ENCODE assay signal across 16 mouse cellular contexts in genomic region chr17:27298351-27298750, GRCm38 (mm10).
DNase-seq lines count a peak whose midpoint lies in the region.
"Had no signal": no experiment of that assay in that cellular context is flagged by ENCODE, and none has a peak within 500 bp of the region (broad histone marks: within the 10 kb centered on the region; RNA-seq: fewer than 3 reads in every experiment).

No protein-coding gene starts in this region.

- peak; percentile 4 for DNase-seq in gastrocnemius, postnatal 14 days
- DNase-seq in gastrocnemius, adult 8-10 months (ENCODE audit: low spot score in 2 of 2): no peak
- DNase-seq in left cerebral cortex, postnatal 4 days: peak; percentile 11
- DNase-seq in left cerebral cortex, postnatal 36 days (ENCODE audit: low spot score in 2 of 2): no peak
- DNase-seq in right cerebral cortex, postnatal 4 days: peak; percentile 6
- no peak for DNase-seq in right cerebral cortex, postnatal 36 days (ENCODE audit: low spot score in 2 of 2)
- peak; percentile 51 for DNase-seq in testis, postnatal 10 days (ENCODE audit: low spot score)
- DNase-seq: adrenal gland, postnatal 10 days; adrenal gland, postnatal 36 days; B cell, adult 2 months; cerebellum, adult 18-20 months; cerebellum, adult 9-10 months; forebrain, postnatal 0 days; heart, adult 11 months; heart, postnatal 14 days; heart, postnatal 4 days had no signal

- intact Hi-C loops in gastrocnemius, postnatal 14 days (cut with DNase I; ENCODE audit: low total_unique reads): no loop called here
- intact Hi-C loops in left cerebral cortex, postnatal 4 days (cut with DNase I): no loop called here
- intact Hi-C loops in left cerebral cortex, postnatal 36 days (cut with DNase I): no loop called here

Comparison
In these comparisons a context has a peak if more than half of its experiments do, and no peak if none do; other contexts are left out.
1. DNase-seq: peak in gastrocnemius, postnatal 14 days (single experiment), left cerebral cortex, postnatal 4 days (single experiment), right cerebral cortex, postnatal 4 days (single experiment) and testis, postnatal 10 days (single experiment); none in gastrocnemius, adult 8-10 months (0 of 2), left cerebral cortex, postnatal 36 days (0 of 2) and right cerebral cortex, postnatal 36 days (0 of 2).